ENCODE assay signal across 11 mouse cellular contexts in the genomic region with DNA sequence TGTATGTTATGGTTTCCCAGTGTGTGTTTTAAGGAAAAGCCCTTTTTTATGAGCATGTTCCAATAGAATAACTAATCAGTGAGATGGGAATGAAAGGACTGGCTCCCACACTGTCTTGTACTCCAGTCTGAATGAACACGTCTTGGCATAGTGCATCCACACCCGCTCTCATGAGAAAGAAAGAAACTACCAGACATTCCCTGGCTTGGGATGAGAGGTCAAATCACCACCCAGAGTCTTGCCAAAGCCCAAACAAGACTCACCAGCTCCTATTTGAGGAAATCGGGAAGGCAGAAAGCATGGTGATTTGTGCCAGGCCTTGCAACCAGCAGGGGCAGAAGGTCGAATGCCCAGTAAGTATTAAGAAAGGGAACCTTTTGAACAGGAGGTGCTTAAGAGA.
"Had no signal": no experiment of that assay in that cellular context is flagged by ENCODE, and none has a peak within 500 bp of the region (broad histone marks: within the 10 kb centered on the region; RNA-seq: fewer than 3 reads in every experiment).

No protein-coding gene starts in this region.

- DNase-seq: lung, adult 18-20 months; lung, embryonic 14.5 days; lung, postnatal 10 days; lung, postnatal 4 days; midbrain, embryonic 14.5 days; retina, postnatal 1 day; right cerebral cortex, adult 18-20 months; right cerebral cortex, postnatal 14 days; thymus, adult 2 months; thymus, postnatal 14 days; thymus, postnatal 36 days had no signal
